Comparison of ENCODE assay signal across 21 mouse cellular contexts in the genomic region with DNA sequence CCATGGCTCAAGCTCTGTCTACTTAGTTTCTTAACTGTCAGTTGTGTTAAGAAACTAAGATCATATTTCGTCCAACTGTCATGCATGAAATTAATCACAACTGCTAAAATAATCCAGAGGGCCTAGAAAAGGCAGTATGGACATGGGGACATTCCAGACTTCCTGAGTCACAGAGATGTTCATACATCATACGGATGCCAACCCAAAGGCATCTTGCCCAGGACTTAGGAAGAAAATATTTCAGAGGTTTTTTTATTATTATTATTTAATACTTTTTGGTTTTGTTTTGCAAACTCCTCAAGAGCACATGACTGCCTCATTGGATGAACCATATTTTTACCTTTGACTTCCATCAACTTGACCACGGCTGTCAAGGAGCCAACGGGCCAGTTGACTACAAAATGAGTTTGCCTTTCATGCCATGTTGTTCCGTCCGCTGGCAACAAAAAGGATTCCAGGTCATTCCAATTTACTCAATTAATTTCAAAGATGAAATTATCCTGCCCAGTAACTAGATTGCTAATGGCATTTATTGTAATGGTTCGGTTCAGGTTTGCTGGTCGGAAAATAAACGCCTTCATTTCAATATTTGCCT.
DNase-seq lines count a peak whose midpoint lies in the region; ATAC-seq lines count a peak whose summit lies in the region.
"Had no signal": no experiment of that assay in that cellular context is flagged by ENCODE, and none has a peak within 500 bp of the region (broad histone marks: within the 10 kb centered on the region; RNA-seq: fewer than 3 reads in every experiment).

No protein-coding gene starts in this region.

- no peaks in the 10 kb centered on the region for H3K36me3 ChIP-seq in heart, embryonic 12.5 days
- H3K36me3 ChIP-seq: embryonic facial prominence, embryonic 13.5 days; embryonic facial prominence, embryonic 15.5 days; forebrain, embryonic 10.5 days; forebrain, embryonic 12.5 days had no signal

- H3K4me3 ChIP-seq in heart, embryonic 12.5 days = no peak overlapping the region
- H3K4me3 ChIP-seq: embryonic facial prominence, embryonic 13.5 days; embryonic facial prominence, embryonic 15.5 days; erythroblast, embryonic 14.5 days; forebrain, embryonic 10.5 days; forebrain, embryonic 12.5 days had no signal

- H3K27ac ChIP-seq in heart, embryonic 12.5 days (ENCODE audit: poor library complexity, severe bottlenecking) = no peak overlapping the region
- H3K27ac ChIP-seq: embryonic facial prominence, embryonic 13.5 days; embryonic facial prominence, embryonic 15.5 days; forebrain, embryonic 10.5 days; forebrain, embryonic 12.5 days had no signal

- WGBS in heart, embryonic 12.5 days = 89% methylated on average over 9 of the region's 9 CpGs

- peak; percentile 43 for DNase-seq in retina, postnatal 1 day
- no peak for DNase-seq in retina, embryonic 14.5 days (ENCODE audit: low spot score)
- DNase-seq in 3T3-L1 (ENCODE audit: low read depth, low spot score) = peak; percentile 98
- peak; percentile 55 for DNase-seq in NIH3T3 (ENCODE audit: low read depth)
- DNase-seq in heart, postnatal 36 days = no peak
- DNase-seq in gastrocnemius, adult 8-10 months (ENCODE audit: low spot score in 2 of 2) = no peak
- DNase-seq: adrenal gland, adult 8-10 months; adrenal gland, postnatal 14 days; adrenal gland, postnatal 36 days; cerebellum, adult 11-12 months; cerebellum, adult 2 months; cerebellum, adult 9-10 months; cerebellum, postnatal 25 days had no signal

- no peaks in the 10 kb centered on the region for H3K27me3 ChIP-seq in heart, embryonic 12.5 days (replicated peaks)
- H3K27me3 ChIP-seq: embryonic facial prominence, embryonic 13.5 days; embryonic facial prominence, embryonic 15.5 days had no signal

- H3K9ac ChIP-seq in heart, embryonic 12.5 days = no peak overlapping the region
- H3K9ac ChIP-seq: embryonic facial prominence, embryonic 13.5 days; embryonic facial prominence, embryonic 15.5 days; forebrain, embryonic 12.5 days had no signal

- H3K4me2 ChIP-seq in heart, embryonic 12.5 days = no peak overlapping the region
- H3K4me2 ChIP-seq: embryonic facial prominence, embryonic 13.5 days; embryonic facial prominence, embryonic 15.5 days; forebrain, embryonic 12.5 days had no signal

- no peak for ATAC-seq in heart, embryonic 12.5 days (ENCODE audit: insufficient number of reproducible peaks, low FRiP score)
- ATAC-seq: forebrain, embryonic 14.5 days; forebrain, embryonic 16.5 days had no signal

- peaks cover 6% of the 10 kb centered on the region; the same call in 1 of the 2 replicates for H3K9me3 ChIP-seq in heart, embryonic 12.5 days (replicated peaks)
- H3K9me3 ChIP-seq: embryonic facial prominence, embryonic 15.5 days; forebrain, embryonic 10.5 days had no signal

- H3K4me1 ChIP-seq in heart, embryonic 12.5 days (replicated peaks) = peaks cover 13% of the 10 kb centered on the region
- H3K4me1 ChIP-seq: embryonic facial prominence, embryonic 13.5 days; embryonic facial prominence, embryonic 15.5 days; forebrain, embryonic 12.5 days had no signal

- intact Hi-C loops in heart, postnatal 36 days (cut with DNase I) = no loop called here

Comparison
In these comparisons a context has a peak if more than half of its experiments do, and no peak if none do; other contexts are left out.
1. DNase-seq: peak in retina, postnatal 1 day (single experiment), 3T3-L1 (single experiment) and NIH3T3 (single experiment); none in retina, embryonic 14.5 days (single experiment), heart, postnatal 36 days (0 of 2) and gastrocnemius, adult 8-10 months (0 of 2).